Mouse (Mus musculus): ENCODE results near the gene AW549877.

DNA sequence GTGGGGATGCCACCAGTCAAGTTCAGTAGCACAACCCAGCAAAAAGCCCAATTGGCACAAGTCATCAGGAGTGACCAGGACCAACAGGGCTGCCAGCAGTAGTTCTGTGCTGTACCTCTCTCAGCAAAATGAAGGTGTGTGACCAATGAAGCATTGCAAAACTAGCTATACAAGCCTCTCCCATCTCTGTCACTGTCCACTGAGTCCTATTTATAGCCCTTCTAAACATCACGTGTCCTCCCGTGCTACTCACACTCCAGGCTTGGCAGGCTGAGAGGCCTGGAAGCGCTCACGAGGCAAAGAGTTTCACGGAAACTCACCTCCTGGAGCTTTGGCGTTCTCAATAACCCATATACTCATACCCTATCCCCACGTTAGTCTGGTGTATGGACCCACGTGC lies 33.3 kb downstream of the AW549877 start:
- no peak for TF ChIP-seq POLR2A (IDR thresholded peaks at IDR 0.05; ENCODE audit: borderline replicate concordance, insufficient read depth, low read length)
- no peak for TF ChIP-seq CTCF (IDR thresholded peaks at IDR 0.05; ENCODE audit: borderline replicate concordance, insufficient read depth, low read depth, low read length)

Measured in cerebellum, adult 2 months (tissue).